Mouse (Mus musculus) embryonic facial prominence, embryonic 12.5 days (tissue): ENCODE measurements around the gene Hjurp. TPM values are rescaled to one million over a fixed set of nuclear protein-coding genes. Genes with fewer than 3 reads are reported as not detected.

Experiments used
- ATAC-seq: fragments of 200-750 bp; cut with Nextera tagmentation; 2 replicates; pipeline ENCODE4 v1.8.0; 2017; ENCODE audit not compliant: insufficient number of reproducible peaks, insufficient read depth, low FRiP score, low TSS enrichment
- H3K27ac ChIP-seq: fragments of 300-500 bp; sonication (generic); 2 replicates; pipeline ENCODE4 v1.5.1; 2016; ENCODE audit warnings: mild to moderate bottlenecking
- H3K27me3 ChIP-seq: fragments of 300-500 bp; sonication (generic); 2 replicates; pipeline ENCODE4 v1.6.1; 2016; ENCODE audit warnings: mild to moderate bottlenecking, moderate library complexity
- H3K36me3 ChIP-seq: fragments of 300-500 bp; sonication (generic); 2 replicates; pipeline ENCODE4 v1.6.1; 2016; ENCODE audit warnings: mild to moderate bottlenecking
- H3K4me1 ChIP-seq: fragments of 300-500 bp; sonication (generic); 2 replicates; pipeline ENCODE4 v1.6.1; 2016
- H3K4me2 ChIP-seq: fragments of 300-500 bp; sonication (generic); replicated peaks from 2 replicates; pipeline ENCODE4 v1.6.1; 2016; ENCODE audit warnings: mild to moderate bottlenecking, moderate library complexity
- H3K4me3 ChIP-seq: fragments of 300-500 bp; sonication (generic); 2 replicates; pipeline ENCODE4 v1.5.1; 2016; ENCODE audit warnings: mild to moderate bottlenecking
- H3K9ac ChIP-seq: fragments of 300-500 bp; sonication (generic); 2 replicates; pipeline ENCODE4 v1.6.1; 2016; ENCODE audit warnings: mild to moderate bottlenecking, moderate library complexity
- H3K9me3 ChIP-seq: fragments of 300-500 bp; sonication (generic); 2 replicates; pipeline ENCODE4 v1.6.1; 2016; ENCODE audit warnings: mild to moderate bottlenecking, moderate library complexity
- WGBS: fragments of 180-500 bp; shearing (Covaris S2); methylation state at CpG from one replicate; pipeline ENCODE4 v1.1.7; 2016; 5-methylcytosine and 5-hydroxymethylcytosine counted together
- polyA plus RNA-seq: library from polyadenylated mRNA; unstranded; fragments of >200 nt; fragmentation: Nextera tagmentation; extraction: Ambion mirVana; gene quantifications from 2 replicates; pipeline ENCODE4 v1.2.1, GENCODE M21; 2016

Hjurp gene
- polyA plus RNA-seq, 1 experiment from 2014 or later: 234 TPM

DNA sequence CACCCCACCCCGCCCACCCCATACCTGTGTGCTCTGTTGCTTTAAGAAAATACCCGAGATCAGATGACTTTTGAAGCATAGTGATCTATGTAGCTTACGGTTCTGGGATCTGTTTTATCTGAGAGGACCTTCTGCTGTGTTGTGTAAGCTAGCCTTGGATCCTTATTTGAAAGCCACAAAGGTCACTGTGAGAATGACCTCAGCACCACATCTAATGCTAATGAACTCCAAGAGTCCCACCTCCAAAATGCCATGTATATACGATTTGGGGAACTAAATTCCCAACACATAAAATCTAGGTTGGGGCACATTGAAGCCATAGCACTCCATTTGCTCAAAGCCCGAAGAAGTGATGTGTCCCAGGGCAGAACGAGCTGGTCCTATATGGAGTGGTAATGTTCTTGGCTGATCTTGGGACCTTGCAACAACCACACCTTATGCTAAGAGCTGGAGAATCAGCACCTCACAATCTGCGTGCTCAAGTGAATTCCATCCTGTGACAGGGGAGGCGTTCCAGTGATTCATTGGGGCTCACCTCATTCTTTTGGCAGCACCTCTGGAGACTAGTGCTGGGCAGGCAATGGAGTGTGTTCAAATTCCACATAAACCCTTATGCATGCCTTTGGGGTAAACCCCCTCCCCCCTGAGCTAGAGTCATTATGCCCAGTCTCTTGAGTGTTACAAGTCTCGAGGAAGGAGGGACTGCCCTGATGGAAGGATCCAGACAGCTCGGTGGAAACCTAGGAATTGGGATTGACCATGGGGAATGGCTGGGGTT lies 20.4 kb downstream of the Hjurp start:
- H3K27me3 ChIP-seq: no peaks in the 10 kb centered on the region
- ATAC-seq: no peak
- no peak overlapping the region for H3K9ac ChIP-seq
- H3K27ac ChIP-seq: no peak overlapping the region
- WGBS: 79% methylated on average over 10 of the region's 10 CpGs
- H3K4me1 ChIP-seq: no peaks in the 10 kb centered on the region
- peaks cover 70% of the 10 kb centered on the region for H3K9me3 ChIP-seq
- no peak overlapping the region for H3K4me2 ChIP-seq
- H3K4me3 ChIP-seq: no peak overlapping the region
- peaks cover 29% of the 10 kb centered on the region for H3K36me3 ChIP-seq

GRCm38 (mm10) chr1:88255989-88256754 lies 21.3 kb downstream of the Hjurp start:
- no peaks in the 10 kb centered on the region for H3K27me3 ChIP-seq
- H3K4me1 ChIP-seq: no peaks in the 10 kb centered on the region
- H3K9me3 ChIP-seq: peaks cover 73% of the 10 kb centered on the region
- 76% methylated on average over 13 of the region's 13 CpGs for WGBS
- peaks cover 20% of the 10 kb centered on the region for H3K36me3 ChIP-seq
- no peak overlapping the region for H3K4me2 ChIP-seq
- no peak overlapping the region for H3K9ac ChIP-seq
- no peak overlapping the region for H3K27ac ChIP-seq
- no peak for ATAC-seq
- H3K4me3 ChIP-seq: no peak overlapping the region

DNA sequence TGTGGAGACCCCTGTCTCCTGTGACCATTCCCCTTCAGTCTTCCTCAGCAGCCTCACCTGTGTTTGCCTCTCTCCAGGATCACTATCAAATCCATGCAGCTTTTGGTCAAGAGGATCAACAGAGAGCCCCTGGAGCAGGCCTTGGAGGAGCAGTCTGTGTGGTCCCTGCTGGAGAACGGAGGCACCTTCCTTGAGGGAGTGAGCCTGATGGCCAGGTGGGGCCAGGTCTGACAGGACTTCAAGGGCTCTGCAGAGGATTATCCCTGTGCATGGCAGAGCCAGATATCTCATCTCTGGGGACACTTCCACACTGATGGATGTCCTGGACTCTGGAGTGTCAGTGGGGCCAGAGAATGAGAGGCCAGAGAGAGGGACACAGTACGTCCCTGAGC lies 22.0 kb downstream of the Hjurp start:
- H3K36me3 ChIP-seq: peaks cover 13% of the 10 kb centered on the region
- no peak overlapping the region for H3K9ac ChIP-seq
- H3K9me3 ChIP-seq: peaks cover 79% of the 10 kb centered on the region
- no peak overlapping the region for H3K27ac ChIP-seq
- no peak for ATAC-seq
- no peak overlapping the region for H3K4me3 ChIP-seq
- 52% methylated on average over 2 of the region's 2 CpGs for WGBS
- no peaks in the 10 kb centered on the region for H3K27me3 ChIP-seq
- no peaks in the 10 kb centered on the region for H3K4me1 ChIP-seq
- H3K4me2 ChIP-seq: no peak overlapping the region

- H3K9ac ChIP-seq: no peak overlapping the region
- ATAC-seq: no peak
- H3K4me2 ChIP-seq: no peak overlapping the region
- H3K4me1 ChIP-seq: no peaks in the 10 kb centered on the region
- H3K36me3 ChIP-seq: peaks cover 7% of the 10 kb centered on the region
- no peak overlapping the region for H3K27ac ChIP-seq
- no peak overlapping the region for H3K4me3 ChIP-seq
- 87% methylated on average over 12 of the region's 12 CpGs for WGBS
- peaks cover 80% of the 10 kb centered on the region for H3K9me3 ChIP-seq
- no peaks in the 10 kb centered on the region for H3K27me3 ChIP-seq
Observed at GRCm38 (mm10) chr1:88254793-88255465, 22.5 kb downstream of the Hjurp start.

- no peak overlapping the region for H3K4me2 ChIP-seq
- WGBS: 68% methylated on average over 6 of the region's 6 CpGs
- no peak for ATAC-seq
Observed at GRCm38 (mm10) chr1:88253540-88253939, 23.9 kb downstream of the Hjurp start.

GRCm38 (mm10) chr1:88253106-88253505 lies 24.3 kb downstream of the Hjurp start:
- H3K9me3 ChIP-seq: peaks cover 91% of the 10 kb centered on the region
- no peak overlapping the region for H3K4me2 ChIP-seq
- no peaks in the 10 kb centered on the region for H3K27me3 ChIP-seq
- ATAC-seq: no peak
- H3K4me1 ChIP-seq: no peaks in the 10 kb centered on the region
- no peak overlapping the region for H3K4me3 ChIP-seq
- no peak overlapping the region for H3K9ac ChIP-seq
- H3K36me3 ChIP-seq: no peaks in the 10 kb centered on the region
- no peak overlapping the region for H3K27ac ChIP-seq
- 74% methylated on average over 8 of the region's 8 CpGs for WGBS

More at GRCm38 (mm10) chr1:88253540-88253939, 23.9 kb downstream of the Hjurp start:
- no peak overlapping the region for H3K9ac ChIP-seq
- no peaks in the 10 kb centered on the region for H3K27me3 ChIP-seq
- no peak overlapping the region for H3K4me3 ChIP-seq
- no peaks in the 10 kb centered on the region for H3K36me3 ChIP-seq
- H3K9me3 ChIP-seq: peaks cover 91% of the 10 kb centered on the region
- H3K27ac ChIP-seq: no peak overlapping the region
- H3K4me1 ChIP-seq: no peaks in the 10 kb centered on the region

GRCm38 (mm10) chr1:88250023-88250422 lies 27.4 kb downstream of the Hjurp start:
- Histone ChIP-seq H3K4me1 (no peaks in the 10 kb centered on the region), H3K9ac (no peak overlapping the region), H3K4me2 (no peak overlapping the region), H3K27me3 (no peaks in the 10 kb centered on the region), H3K36me3 (no peaks in the 10 kb centered on the region), H3K9me3 (peaks cover 88% of the 10 kb centered on the region), H3K27ac (no peak overlapping the region), H3K4me3 (no peak overlapping the region)
- 78% methylated on average over 5 of the region's 5 CpGs for WGBS
- ATAC-seq: no peak

GRCm38 (mm10) chr1:88249596-88249995 lies 27.8 kb downstream of the Hjurp start:
- ATAC-seq: no peak
- no peaks in the 10 kb centered on the region for H3K4me1 ChIP-seq
- 78% methylated on average over 7 of the region's 7 CpGs for WGBS

GRCm38 (mm10) chr1:88248658-88249057 lies 28.8 kb downstream of the Hjurp start:
- WGBS: 69% methylated on average over 4 of the region's 4 CpGs
- no peak for ATAC-seq

More at GRCm38 (mm10) chr1:88249596-88249995, 27.8 kb downstream of the Hjurp start:
- Histone ChIP-seq H3K9me3 (peaks cover 88% of the 10 kb centered on the region), H3K27me3 (no peaks in the 10 kb centered on the region), H3K27ac (no peak overlapping the region), H3K9ac (no peak overlapping the region), H3K36me3 (no peaks in the 10 kb centered on the region), H3K4me3 (no peak overlapping the region), H3K4me2 (no peak overlapping the region)

DNA sequence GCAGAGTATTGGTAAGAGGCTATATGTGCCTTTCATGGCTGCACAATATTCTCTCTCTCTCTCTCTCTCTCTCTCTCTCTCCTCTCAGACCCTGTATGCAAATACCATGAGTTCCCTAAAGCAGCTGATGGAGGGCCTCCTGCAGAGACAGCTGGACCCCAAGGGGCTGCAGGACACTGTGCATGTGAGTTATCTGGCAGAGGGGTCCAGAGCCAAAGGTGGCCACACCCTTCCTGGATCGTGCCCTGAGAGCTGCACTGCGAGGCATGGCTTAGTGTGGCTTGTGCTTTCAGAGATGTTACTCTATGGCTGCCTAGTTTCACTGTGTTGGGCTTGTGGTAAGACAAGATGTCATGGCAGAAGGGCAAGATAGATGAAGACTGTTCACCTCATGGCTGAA lies 29.8 kb downstream of the Hjurp start:
- H3K27ac ChIP-seq: no peak overlapping the region
- no peaks in the 10 kb centered on the region for H3K4me1 ChIP-seq
- no peaks in the 10 kb centered on the region for H3K36me3 ChIP-seq
- H3K27me3 ChIP-seq: no peaks in the 10 kb centered on the region
- H3K4me3 ChIP-seq: no peak overlapping the region
- no peak for ATAC-seq
- 50% methylated on average over 2 of the region's 2 CpGs for WGBS
- no peak overlapping the region for H3K9ac ChIP-seq
- peaks cover 91% of the 10 kb centered on the region for H3K9me3 ChIP-seq
- H3K4me2 ChIP-seq: no peak overlapping the region

More at GRCm38 (mm10) chr1:88248658-88249057, 28.8 kb downstream of the Hjurp start:
- Histone ChIP-seq H3K27me3 (no peaks in the 10 kb centered on the region), H3K36me3 (no peaks in the 10 kb centered on the region), H3K4me2 (no peak overlapping the region), H3K27ac (no peak overlapping the region), H3K4me3 (no peak overlapping the region), H3K4me1 (no peaks in the 10 kb centered on the region), H3K9me3 (peaks cover 90% of the 10 kb centered on the region), H3K9ac (no peak overlapping the region)

DNA sequence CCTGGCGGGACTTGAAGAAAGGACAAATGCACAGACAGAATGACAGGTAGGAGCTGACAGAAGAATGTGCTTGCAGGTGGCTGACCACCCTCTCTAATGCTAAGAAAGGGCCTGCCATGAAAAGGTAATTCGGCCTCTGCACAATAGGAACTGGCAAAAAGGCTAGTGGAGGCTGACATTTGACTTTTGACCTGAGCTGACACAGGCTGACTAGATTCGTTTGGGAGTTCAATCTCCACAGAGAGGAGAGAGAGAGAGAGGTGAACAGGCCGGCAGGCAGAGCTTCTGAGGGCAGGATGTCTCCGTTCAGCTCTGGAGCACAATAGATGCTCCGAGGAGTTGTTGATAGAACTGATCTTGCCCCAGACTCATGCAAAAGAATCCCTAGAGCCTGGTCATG lies 31.0 kb downstream of the Hjurp start:
- H3K36me3 ChIP-seq: no peaks in the 10 kb centered on the region
- no peak overlapping the region for H3K4me2 ChIP-seq
- H3K27me3 ChIP-seq: no peaks in the 10 kb centered on the region
- 44% methylated on average over 6 of the region's 6 CpGs for WGBS
- no peak overlapping the region for H3K9ac ChIP-seq
- H3K9me3 ChIP-seq: peaks cover 90% of the 10 kb centered on the region
- ATAC-seq: no peak
- H3K4me1 ChIP-seq: no peaks in the 10 kb centered on the region
- H3K4me3 ChIP-seq: no peak overlapping the region
- H3K27ac ChIP-seq: no peak overlapping the region
